Mouse (Mus musculus) embryonic facial prominence, embryonic 11.5 days (tissue): Measurements from ENCODE around the gene Slc16a10. TPM values are rescaled to one million over a fixed set of nuclear protein-coding genes. Genes with fewer than 3 reads are reported as not detected.

Experiments used
- ATAC-seq: fragments of 200-750 bp; cut with Nextera tagmentation; replicated peaks from 2 replicates; pipeline ENCODE4 v1.8.0; 2017; ENCODE audit warnings: low read depth; ENCODE audit not compliant: insufficient number of reproducible peaks, low FRiP score, low TSS enrichment
- DNase-seq: peaks from one replicate; pipeline ENCODE4 v3.0.0-alpha.2; 2015; ENCODE audit warnings: low spot score
- H3K27ac ChIP-seq: fragments of 300-500 bp; sonication (generic); replicated peaks from 2 replicates; pipeline ENCODE4 v1.5.1; 2014; ENCODE audit warnings: mild to moderate bottlenecking, low read depth, low read length, control low read depth
- H3K27me3 ChIP-seq: fragments of 300-500 bp; sonication (generic); 2 replicates; pipeline ENCODE4 v1.6.1; 2014; ENCODE audit warnings: mild to moderate bottlenecking, low read length, moderate library complexity, mixed read lengths; ENCODE audit not compliant: control insufficient read depth, insufficient read depth
- H3K36me3 ChIP-seq: fragments of 300-500 bp; sonication (generic); replicated peaks from 2 replicates; pipeline ENCODE4 v1.6.1; 2014; ENCODE audit warnings: low read depth, mild to moderate bottlenecking, low read length, moderate library complexity, mixed read lengths; ENCODE audit not compliant: control insufficient read depth, insufficient read depth
- H3K4me1 ChIP-seq: fragments of 300-500 bp; sonication (generic); 2 replicates; pipeline ENCODE4 v1.6.1; 2014; ENCODE audit warnings: low read length, mixed read lengths; ENCODE audit not compliant: control insufficient read depth, insufficient read depth
- H3K4me2 ChIP-seq: fragments of 300-500 bp; sonication (generic); 2 replicates; pipeline ENCODE4 v1.6.1; 2014; ENCODE audit warnings: low read depth, mild to moderate bottlenecking, control low read depth, low read length, moderate library complexity
- H3K4me3 ChIP-seq: fragments of 300-500 bp; sonication (generic); 2 replicates; pipeline ENCODE4 v1.5.1; 2014; ENCODE audit warnings: low read depth, low read length, control low read depth
- H3K9ac ChIP-seq: fragments of 300-500 bp; sonication (generic); replicated peaks from 2 replicates; pipeline ENCODE4 v1.6.1; 2014; ENCODE audit warnings: mild to moderate bottlenecking, control low read depth, low read length
- H3K9me3 ChIP-seq: fragments of 300-500 bp; sonication (generic); replicated peaks from 2 replicates; pipeline ENCODE4 v1.6.1; 2016; ENCODE audit warnings: mild to moderate bottlenecking, low read length, inconsistent platforms, mixed read lengths; ENCODE audit not compliant: control insufficient read depth
- WGBS: fragments of 180-500 bp; shearing (Covaris S2); extraction: QIAGEN DNeasy Blood & Tissue Kit; methylation state at CpG from one replicate; pipeline ENCODE4 v1.1.7; 2014; 5-methylcytosine and 5-hydroxymethylcytosine counted together
- polyA plus RNA-seq: library from polyadenylated mRNA; unstranded; fragments of >200 nt; fragmentation: Nextera tagmentation; extraction: Ambion mirVana; gene quantifications from 2 replicates; pipeline ENCODE4 v1.2.1, GENCODE M21; 2014

The Slc16a10 gene
- polyA plus RNA-seq, 1 experiment from 2014 or later, result 5.4 TPM

GRCm38 (mm10) chr10:40144815-40145214 lies 2.8 kb upstream of the Slc16a10 start:
- Histone ChIP-seq H3K27ac (no peak overlapping the region), H3K9ac (no peak overlapping the region), H3K4me2 (no peak overlapping the region), H3K4me1 (no peaks in the 10 kb centered on the region), H3K4me3 (no peak overlapping the region), H3K9me3 (no peaks in the 10 kb centered on the region), H3K27me3 (peaks cover 6% of the 10 kb centered on the region; the same call in 1 of the 2 replicates), H3K36me3 (no peaks in the 10 kb centered on the region)
- ATAC-seq (no peak), DNase-seq (no peak)
- WGBS, result 83% methylated on average over 1 of the region's 1 CpGs

DNA sequence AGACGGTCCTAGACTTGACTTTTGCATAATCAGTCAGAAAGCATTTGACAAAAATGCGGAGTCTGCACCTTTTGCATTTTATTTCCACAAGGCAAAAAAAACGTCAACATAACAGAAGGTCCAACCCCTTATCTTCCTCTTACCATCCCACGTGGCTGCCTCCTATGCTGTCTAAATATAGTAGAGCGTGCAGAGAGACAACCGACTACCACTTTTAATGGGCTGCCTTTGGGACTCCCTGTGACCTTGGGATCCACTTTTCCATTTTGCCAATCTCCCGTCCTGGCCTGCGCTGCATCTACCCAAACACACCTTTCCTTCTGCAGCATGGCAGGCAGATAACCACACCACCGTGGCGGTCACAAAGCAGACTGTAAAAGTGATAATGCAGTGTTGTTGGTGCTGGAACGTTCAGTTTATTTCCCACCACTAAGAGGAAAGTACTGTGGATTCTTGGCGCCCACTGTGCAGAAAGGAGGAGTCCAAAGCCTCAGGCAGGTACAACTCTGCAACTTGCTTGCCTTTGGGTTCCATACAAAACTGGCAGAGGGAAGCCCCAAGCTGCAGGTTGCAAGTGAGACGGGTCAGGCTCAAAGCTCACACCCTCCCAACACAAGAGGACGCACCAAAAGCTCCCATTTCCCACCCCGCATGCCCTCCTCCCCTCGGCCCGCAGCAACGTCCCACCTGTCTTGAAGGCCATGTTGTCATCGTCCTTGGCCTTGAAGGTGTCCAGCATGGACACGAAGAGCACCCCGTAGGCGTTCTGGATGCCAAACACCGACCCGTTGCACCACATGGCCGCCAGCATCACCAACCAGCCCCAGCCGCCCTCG lies 824 bp downstream of the Slc16a10 start:
- H3K27ac ChIP-seq, result no peak overlapping the region
- no peaks in the 10 kb centered on the region for H3K36me3 ChIP-seq

GRCm38 (mm10) chr10:40139646-40140045 lies 2.4 kb downstream of the Slc16a10 start:
- no peak for ATAC-seq

More for the DNA sequence above, 824 bp downstream of the Slc16a10 start:
- Histone ChIP-seq H3K9ac (peak overlapping the region; percentile 70), H3K4me1 (no peaks in the 10 kb centered on the region), H3K4me2 (peak overlapping the region; percentile 95), H3K27me3 (peaks cover 6% of the 10 kb centered on the region; the same call in 1 of the 2 replicates), H3K9me3 (no peaks in the 10 kb centered on the region), H3K4me3 (peak overlapping the region; percentile 67)
- ATAC-seq (peak; percentile 32; the same call in 1 of the 2 replicates), DNase-seq (no peak)
- 30% methylated on average over 27 of the region's 27 CpGs for WGBS

GRCm38 (mm10) chr10:40135807-40136778 lies 6.0 kb downstream of the Slc16a10 start:
- Histone ChIP-seq H3K9ac (no peak overlapping the region), H3K27me3 (no peaks in the 10 kb centered on the region), H3K27ac (no peak overlapping the region), H3K9me3 (no peaks in the 10 kb centered on the region), H3K4me1 (no peaks in the 10 kb centered on the region), H3K36me3 (no peaks in the 10 kb centered on the region), H3K4me3 (no peak overlapping the region), H3K4me2 (no peak overlapping the region)
- no peak for ATAC-seq
- WGBS, result 81% methylated on average over 9 of the region's 9 CpGs
- no peak for DNase-seq

More at GRCm38 (mm10) chr10:40139646-40140045, 2.4 kb downstream of the Slc16a10 start:
- H3K9me3 ChIP-seq, result no peaks in the 10 kb centered on the region
- H3K9ac ChIP-seq, result no peak overlapping the region
- H3K27me3 ChIP-seq, result peaks cover 6% of the 10 kb centered on the region; the same call in 1 of the 2 replicates
- DNase-seq, result no peak
- H3K4me2 ChIP-seq, result no peak overlapping the region
- H3K27ac ChIP-seq, result no peak overlapping the region
- H3K4me1 ChIP-seq, result no peaks in the 10 kb centered on the region
- no peaks in the 10 kb centered on the region for H3K36me3 ChIP-seq
- no peak overlapping the region for H3K4me3 ChIP-seq
- 87% methylated on average over 4 of the region's 4 CpGs for WGBS

DNA sequence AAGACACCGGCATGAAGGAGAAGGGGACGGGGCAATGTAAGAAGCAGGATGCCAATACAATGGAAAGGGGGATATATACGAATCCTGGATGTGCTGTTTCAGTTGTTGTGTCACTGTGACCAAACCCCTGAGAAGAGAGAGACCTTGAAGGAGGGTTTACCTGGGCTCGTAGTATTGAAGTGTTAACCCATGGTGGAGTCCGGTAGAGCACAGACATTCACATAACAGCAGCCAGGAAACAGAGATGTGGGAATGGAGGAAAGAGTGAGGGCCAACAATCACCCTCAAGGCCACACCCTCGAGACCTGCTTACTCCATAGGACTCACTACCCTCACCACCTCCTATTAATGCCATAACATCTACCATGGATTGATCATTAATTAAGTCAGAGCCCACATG lies 7.2 kb downstream of the Slc16a10 start:
- WGBS, result 89% methylated on average over 6 of the region's 6 CpGs
- Histone ChIP-seq H3K4me1 (no peaks in the 10 kb centered on the region), H3K27me3 (no peaks in the 10 kb centered on the region), H3K9ac (no peak overlapping the region), H3K9me3 (no peaks in the 10 kb centered on the region), H3K27ac (no peak overlapping the region), H3K36me3 (no peaks in the 10 kb centered on the region), H3K4me3 (no peak overlapping the region), H3K4me2 (no peak overlapping the region)
- ATAC-seq, result no peak
- DNase-seq, result no peak

DNA sequence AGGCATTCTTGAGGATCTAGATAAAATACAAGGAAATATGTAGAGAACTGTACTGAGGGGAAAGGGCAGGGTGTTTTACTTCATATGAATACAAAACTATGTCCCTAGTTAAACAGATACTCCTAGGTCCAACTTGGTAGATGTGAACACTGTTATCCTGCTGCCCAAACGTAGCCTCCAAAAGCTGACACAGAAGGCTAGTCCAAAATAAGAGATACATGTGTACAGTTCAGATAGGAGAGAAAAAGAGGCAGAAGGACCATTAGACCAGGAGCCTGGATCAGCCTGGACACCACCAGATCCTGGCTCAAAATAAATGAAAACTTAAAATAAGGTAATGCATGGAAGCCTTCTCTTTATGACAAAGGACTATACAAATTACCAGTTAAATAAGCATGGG lies 8.4 kb downstream of the Slc16a10 start:
- 86% methylated on average over 1 of the region's 1 CpGs for WGBS

DNA sequence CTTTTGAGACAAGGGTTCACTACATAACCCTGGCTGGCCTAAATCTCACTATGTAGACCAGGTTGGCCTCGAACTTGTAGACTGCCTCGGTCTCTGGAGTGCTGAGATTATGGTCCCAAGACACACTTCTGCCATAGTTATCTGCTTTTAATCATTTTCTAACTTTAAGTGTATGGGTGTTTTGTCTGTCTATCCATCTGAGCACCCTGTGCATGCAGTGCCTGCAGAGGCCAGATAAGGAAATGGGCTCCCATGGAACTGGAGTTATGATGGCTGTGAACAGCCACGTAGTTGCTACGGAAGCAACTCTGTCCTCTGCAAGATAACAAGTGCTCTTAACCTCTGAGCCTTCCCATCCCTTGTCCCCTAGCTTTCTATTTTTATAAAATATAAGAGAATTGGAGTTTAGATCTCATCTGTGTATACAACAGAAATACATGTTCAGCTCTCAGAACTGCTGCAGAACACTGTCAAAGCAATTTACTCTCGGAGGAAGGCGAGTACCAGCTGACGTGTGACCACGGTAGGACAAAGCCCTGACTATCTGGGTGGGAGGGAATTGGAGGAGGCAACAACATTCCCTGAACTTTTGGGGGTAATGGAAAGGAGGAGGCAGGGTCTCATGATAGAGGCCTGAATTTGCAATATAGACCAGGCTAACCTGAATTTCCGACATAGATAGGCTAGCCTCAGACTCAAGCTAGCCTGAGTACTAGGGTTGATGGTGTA lies 10.2 kb downstream of the Slc16a10 start:
- DNase-seq (no peak), ATAC-seq (no peak)
- WGBS, result 86% methylated on average over 9 of the region's 9 CpGs
- Histone ChIP-seq H3K4me2 (no peak overlapping the region), H3K27me3 (no peaks in the 10 kb centered on the region), H3K4me1 (no peaks in the 10 kb centered on the region), H3K4me3 (no peak overlapping the region), H3K9ac (no peak overlapping the region), H3K27ac (no peak overlapping the region), H3K9me3 (no peaks in the 10 kb centered on the region), H3K36me3 (no peaks in the 10 kb centered on the region)

More for the DNA sequence above, 8.4 kb downstream of the Slc16a10 start:
- Histone ChIP-seq H3K4me3 (no peak overlapping the region), H3K27ac (no peak overlapping the region), H3K4me2 (no peak overlapping the region), H3K4me1 (no peaks in the 10 kb centered on the region), H3K27me3 (no peaks in the 10 kb centered on the region), H3K9me3 (no peaks in the 10 kb centered on the region), H3K9ac (no peak overlapping the region), H3K36me3 (no peaks in the 10 kb centered on the region)
- no peak for ATAC-seq
- no peak for DNase-seq
